Mouse (Mus musculus) c-Kit-positive CD71-negative TER-119-negative erythroid progenitor cells, embryonic 14.5 days (primary cell): ENCODE results near the gene H2al1a.
"Not testable (repeated sequence)": the region's sequence is repeated elsewhere in the genome, so short reads cannot be mapped to it uniquely, and the experiment has no call there.

Experiments used
- DNase-seq: peaks from one replicate; pipeline ENCODE4 v3.0.0-alpha.2; 2013; ENCODE audit warnings: low read depth

The H2al1a gene

DNA sequence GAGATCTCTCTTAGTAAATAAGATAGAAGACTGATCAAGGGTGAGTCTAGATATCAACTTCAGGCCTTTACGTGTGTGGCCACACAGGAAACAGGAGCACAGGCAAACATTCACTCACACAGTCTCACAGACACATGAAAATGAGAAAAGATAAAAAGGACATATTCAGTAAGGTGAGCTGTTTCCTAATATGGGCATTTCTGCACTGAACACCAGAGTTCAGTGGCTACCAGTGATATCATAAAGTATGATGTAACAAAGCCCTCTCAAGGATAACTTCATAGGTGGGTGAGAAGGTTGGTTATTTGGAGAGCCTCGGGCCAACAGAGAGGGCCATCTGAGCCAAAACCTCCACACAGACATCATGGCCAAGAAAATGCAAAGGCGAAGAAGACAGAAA lies at the start of gene H2al1a:
Gene H2al1a (plus strand): TSS at position 301 of the 400 bp plus-strand sequence.
- not testable (repeated sequence) for DNase-seq

DNA sequence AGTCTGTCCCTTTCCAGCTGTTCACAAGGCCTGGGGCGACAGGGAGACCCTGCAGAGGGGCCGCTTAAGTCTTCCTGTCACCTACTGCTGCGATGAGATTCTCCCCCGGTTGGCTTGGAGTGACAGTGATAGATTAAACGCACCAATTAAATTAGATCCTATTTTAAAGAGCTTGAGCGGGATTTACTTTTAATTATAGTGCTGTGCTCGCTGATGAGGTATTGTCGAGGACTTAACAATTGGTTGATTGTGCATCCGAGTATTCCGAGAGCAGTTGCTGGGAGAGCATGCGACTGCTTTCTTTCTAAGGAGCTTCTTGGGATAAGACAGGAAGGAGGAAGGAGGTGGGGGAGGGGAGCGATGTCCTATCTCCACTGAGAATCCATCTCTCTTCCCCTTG lies 48.9 kb upstream of the H2al1a start:
- no peak for DNase-seq

DNA sequence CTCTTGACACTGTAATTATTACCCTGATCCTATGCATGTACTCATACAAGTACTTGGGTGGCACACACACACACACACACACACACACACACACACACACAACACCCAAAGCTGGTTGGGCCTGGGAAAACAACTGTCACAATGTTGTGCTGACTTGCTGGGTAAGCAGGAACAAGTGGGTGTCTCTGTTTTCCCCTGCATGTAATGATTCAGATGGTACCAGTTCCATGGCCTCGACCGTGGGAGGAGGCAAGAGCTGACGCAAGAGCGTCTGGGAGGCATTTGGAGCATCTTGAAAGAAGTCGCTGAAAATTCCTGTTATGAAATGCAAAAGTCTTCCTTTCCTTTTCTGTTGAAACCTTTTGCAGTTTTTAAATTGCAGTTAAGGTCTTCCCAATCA lies 45.0 kb upstream of the H2al1a start:
- DNase-seq, result no peak

DNA sequence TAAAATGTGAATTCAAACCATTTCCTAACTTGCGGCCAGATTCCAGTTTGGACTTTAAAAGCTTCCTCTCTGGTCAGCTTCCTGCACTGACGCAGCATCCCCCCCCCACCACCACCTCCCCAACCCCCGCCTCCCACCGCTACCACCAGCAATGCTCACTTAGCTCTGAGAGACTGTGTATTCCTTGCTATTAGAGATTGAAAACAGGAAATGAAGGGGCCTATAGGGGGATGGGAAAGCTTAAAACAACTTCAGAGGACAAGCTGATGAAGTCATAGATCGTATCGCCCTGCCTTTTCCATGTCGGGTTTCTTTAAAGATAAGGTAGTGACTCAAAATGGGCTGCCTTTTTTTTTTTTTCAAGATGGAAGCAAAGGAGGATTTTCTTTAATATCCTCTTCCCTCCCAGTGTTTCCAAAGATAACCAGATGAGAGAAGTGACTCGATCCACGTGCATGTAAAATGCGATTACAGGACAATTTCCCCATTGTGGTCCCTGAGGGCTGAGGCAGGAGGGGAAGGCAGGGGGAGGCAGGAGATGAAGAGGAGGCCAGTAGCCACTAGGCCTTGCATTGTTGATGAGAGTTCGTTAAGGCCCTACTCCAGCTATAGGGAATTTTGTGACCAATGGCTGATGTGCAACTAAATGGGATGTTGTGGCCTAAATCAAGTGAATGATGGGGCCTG lies 44.4 kb upstream of the H2al1a start:
- DNase-seq, result no peak

DNA sequence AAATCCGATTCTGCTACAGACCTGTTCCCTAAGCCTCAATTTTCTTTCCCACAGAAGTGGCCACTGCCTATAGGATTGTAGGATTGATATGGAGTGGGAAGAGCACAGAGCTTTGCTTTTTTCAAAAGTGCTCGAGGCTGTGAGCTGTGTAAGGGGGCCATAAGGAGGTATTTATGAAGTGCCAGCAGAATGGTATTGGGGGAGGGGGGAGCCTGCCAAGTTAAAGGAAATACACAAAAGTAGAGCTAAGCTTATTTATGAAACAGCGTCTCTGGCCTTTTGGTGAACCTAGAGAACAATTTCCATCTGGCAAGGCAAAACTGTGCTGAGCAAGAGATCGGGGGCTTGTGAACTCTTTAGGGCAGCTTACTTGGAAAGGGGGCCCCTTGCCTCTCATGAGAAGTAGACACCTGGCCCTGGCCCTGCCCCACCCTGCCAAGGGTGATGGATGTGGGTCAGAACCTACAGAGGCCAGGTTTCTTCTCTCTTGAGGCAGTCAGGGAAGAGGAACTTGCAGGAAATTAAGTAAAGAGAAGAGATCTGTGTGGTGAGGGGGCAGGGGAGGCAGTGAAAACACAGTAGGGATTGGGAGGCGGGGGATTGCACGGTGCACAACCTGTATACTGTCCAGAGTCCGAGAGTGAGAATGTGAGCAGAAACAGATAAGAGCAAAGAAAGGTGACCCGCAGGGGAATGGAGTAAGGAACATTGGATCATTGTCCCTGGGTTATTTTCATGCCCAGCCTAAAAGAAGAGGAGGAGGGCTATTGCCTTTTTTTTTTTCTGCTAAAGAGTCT lies 43.3 kb upstream of the H2al1a start:
- DNase-seq, result no peak

DNA sequence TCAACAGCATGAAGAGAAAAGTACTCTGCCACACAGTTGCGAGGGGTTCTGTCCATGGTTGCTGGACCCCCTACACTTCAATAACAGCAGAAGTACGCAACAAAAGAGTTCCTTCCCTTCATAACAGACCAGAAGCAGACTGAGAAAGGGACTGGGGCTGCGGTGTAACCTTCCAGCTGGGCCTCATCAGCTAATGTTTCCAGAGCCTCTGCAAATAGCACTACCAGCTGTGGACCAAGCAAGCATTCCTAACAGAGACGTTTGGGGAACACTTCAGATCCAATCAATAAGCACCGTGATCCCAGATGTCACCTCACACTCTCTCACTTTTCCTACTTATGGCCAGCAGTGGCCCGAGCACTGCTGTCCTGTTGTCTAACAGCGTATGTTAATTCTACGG lies 34.1 kb upstream of the H2al1a start:
- DNase-seq, result no peak

DNA sequence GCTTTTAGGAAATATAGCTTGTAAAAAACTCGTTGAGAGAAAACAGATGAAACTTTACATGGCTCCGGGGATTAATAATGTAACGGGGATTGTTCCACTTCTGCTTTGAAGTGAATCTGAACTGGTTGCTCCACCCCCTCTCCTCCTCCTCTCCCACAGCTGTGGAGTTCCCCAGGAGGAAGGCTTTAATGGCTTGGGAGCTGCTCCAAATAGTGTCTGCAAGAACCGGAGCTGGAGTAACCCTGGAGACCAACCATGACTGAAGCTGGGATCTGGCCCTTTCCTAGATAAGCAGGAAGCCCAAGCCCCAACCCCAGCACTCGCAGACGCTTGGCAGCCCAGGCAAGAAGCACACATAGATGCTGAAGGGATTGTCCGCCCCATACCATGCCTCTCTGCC lies 31.3 kb upstream of the H2al1a start:
- no peak for DNase-seq

DNA sequence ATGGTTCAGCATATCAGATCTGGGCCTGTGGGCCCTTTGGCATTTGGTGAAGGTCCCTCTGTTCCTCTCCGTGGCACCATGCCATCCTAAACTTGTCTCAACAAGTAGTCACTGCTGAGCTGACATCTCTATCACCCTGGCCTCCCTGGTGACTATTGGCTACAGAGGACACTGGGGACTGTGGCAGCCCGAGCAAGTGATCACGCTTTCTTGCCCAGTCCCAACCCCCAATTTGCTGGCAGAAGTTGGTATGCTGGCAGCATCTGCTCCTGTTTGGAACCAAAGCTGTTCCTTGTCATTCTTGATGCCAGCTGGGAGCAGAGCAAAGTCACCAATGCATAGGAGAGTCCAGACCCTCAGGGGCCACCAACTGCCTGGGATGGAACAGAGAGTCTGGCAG lies 30.0 kb upstream of the H2al1a start:
- DNase-seq, result no peak

DNA sequence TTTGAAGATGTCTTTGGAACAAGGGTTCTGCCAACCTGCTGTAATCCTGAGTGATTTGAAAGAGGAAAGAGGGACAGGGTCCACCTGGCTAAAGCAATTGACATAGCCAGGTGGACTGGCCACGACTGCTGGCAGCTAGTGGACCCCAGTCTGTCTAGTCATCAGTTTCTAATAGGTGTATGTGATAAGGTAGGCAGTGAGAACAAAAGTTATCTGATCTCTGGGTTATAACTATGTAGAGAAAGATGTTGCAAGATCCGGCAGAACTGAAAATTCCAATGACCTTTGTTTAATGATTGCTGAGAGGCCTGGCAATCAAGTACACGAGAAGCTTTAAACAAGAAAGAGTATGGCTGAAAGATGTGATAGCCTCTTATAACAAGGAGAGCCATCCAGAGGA lies 25.9 kb upstream of the H2al1a start:
- DNase-seq, result no peak

DNA sequence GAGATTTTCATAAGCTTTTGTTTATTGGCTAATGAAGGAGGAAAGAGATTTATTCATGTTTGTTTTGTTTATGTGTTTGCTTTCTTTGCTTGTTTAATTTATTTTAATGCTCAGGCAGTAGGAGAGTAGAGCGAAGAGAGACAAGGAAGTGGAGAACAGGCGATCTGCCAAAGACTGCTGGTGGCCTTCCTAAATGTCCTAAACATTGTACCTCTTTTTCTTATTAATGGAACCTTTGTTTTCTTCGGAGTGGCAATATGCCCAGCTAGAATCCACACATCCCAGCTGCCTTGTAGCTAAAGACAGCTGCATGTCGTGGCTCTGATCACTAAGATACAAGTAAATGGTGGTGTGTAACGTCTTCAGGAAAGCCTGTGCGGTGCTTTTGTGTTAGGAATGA lies 22.0 kb upstream of the H2al1a start:
- no peak for DNase-seq

DNA sequence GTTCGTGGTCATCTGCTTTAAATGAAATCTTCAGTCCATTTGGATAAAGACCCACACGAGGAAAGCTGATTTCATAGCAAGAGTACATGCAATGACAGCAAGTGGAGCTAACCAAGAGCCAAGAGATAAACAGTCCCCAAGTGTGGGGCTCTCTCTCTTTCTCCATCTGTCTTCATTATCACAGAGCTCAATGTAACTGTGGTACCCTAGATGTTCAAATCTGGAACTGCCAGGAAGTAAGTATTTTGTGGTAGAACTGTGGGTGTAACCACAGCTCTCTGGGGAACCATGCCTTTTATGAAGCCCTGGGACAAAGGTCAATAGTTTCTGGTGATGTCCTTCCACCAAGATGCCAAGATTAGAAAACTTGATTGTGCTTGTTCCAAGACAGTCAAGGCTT lies 18.3 kb upstream of the H2al1a start:
- DNase-seq, result no peak

DNA sequence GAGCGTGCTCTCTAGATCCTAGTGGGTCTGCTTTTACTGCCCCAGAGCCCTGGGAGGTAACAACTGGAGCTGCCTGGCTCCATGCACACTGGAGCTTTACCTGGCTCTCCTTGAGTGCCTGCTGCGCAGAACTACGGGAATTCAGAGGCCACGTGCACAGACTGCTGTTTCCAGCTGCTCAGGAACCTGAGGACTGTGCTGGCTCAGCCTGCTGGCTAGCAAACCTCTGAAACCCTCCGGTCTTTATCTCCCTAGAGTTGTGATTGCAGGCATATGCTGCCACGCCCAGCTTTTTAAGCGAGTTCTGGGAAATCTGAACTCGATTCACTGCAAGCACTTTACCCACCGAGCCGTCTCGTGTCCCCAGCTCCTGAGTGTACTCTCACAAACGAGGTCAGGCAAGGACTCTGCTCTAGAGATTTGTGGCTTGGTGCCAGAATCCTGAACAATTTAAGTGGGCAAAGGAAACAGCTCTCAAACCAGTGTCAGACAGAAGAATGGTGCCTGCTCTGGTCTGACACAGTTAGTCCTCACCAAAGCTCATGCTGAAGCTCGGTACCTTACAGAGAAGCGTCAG lies 10.7 kb upstream of the H2al1a start:
- no peak for DNase-seq

DNA sequence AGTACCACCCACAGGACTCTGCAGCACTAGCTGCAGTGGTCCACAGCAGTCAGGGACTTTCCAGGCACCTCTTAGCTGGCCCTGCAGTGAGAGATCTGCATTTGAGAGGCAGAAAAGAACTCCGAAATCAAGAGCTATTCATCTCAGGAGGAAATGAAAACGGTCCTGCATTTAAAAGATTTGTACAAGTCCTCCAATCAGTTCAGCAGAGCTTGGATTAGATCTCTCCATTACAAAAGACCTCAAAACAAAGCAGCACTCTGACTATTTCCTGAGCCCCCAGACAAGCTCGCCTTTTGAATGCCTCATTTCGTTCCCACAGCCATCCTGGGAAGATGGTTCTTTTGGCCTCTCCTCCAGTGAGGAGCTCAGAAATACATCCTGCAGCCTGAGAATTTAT lies 9.8 kb upstream of the H2al1a start:
- DNase-seq, result no peak

DNA sequence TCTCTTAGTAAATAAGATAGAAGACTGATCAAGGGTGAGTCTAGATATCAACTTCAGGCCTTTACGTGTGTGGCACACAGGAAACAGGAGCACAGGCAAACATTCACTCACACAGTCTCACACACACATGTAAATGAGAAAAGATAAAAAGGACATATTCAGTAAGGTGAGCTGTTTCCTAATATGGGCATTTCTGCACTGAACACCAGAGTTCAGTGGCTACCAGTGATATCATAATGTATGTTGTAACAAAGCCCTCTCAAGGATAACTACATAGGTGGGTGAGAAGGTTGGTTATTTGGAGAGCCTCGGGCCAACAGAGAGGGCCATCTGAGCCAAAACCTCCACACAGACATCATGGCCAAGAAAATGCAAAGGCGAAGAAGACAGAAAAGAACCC lies 3.1 kb downstream of the H2al1a start, which contains the start of gene H2al1b:
Gene H2al1b (plus strand): TSS at position 301 of the 400 bp plus-strand sequence.
- DNase-seq, result not testable (repeated sequence)

DNA sequence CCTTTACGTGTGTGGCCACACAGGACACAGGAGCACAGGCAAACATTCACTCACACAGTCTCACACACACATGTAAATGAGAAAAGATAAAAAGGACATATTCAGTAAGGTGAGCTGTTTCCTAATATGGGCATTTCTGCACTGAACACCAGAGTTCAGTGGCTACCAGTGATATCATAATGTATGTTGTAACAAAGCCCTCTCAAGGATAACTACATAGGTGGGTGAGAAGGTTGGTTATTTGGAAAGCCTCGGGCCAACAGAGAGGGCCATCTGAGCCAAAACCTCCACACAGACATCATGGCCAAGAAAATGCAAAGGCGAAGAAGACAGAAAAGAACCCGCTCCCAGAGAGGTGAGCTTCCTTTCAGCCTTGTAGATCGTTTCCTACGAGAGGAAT lies 6.3 kb downstream of the H2al1a start, which contains the start of gene H2al1c:
Gene H2al1c (plus strand): TSS at position 301 of the 400 bp plus-strand sequence.
- DNase-seq, result not testable (repeated sequence)

DNA sequence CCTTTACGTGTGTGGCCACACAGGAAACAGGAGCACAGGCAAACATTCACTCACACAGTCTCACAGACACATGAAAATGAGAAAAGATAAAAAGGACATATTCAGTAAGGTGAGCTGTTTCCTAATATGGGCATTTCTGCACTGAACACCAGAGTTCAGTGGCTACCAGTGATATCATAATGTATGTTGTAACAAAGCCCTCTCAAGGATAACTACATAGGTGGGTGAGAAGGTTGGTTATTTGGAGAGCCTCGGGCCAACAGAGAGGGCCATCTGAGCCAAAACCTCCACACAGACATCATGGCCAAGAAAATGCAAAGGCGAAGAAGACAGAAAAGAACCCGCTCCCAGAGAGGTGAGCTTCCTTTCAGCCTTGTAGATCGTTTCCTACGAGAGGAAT lies 9.5 kb downstream of the H2al1a start, which contains the start of gene H2al1d:
Gene H2al1d (plus strand): TSS at position 301 of the 400 bp plus-strand sequence.
- DNase-seq, result not testable (repeated sequence)

DNA sequence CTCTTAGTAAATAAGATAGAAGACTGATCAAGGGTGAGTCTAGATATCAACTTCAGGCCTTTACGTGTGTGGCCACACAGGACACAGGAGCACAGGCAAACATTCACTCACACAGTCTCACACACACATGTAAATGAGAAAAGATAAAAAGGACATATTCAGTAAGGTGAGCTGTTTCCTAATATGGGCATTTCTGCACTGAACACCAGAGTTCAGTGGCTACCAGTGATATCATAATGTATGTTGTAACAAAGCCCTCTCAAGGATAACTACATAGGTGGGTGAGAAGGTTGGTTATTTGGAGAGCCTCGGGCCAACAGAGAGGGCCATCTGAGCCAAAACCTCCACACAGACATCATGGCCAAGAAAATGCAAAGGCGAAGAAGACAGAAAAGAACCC lies 12.6 kb downstream of the H2al1a start, which contains the start of gene H2al1e:
Gene H2al1e (plus strand): TSS at position 301 of the 400 bp plus-strand sequence.
- DNase-seq, result not testable (repeated sequence)

DNA sequence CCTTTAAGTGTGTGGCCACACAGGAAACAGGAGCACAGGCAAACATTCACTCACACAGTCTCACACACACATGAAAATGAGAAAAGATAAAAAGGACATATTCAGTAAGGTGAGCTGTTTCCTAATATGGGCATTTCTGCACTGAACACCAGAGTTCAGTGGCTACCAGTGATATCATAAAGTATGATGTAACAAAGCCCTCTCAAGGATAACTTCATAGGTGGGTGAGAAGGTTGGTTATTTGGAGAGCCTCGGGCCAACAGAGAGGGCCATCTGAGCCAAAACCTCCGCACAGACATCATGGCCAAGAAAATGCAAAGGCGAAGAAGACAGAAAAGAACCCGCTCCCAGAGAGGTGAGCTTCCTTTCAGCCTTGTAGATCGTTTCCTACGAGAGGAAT lies 15.8 kb downstream of the H2al1a start, which contains the start of gene H2al1f:
Gene H2al1f (plus strand): TSS at position 301 of the 400 bp plus-strand sequence.
- not testable (repeated sequence) for DNase-seq

DNA sequence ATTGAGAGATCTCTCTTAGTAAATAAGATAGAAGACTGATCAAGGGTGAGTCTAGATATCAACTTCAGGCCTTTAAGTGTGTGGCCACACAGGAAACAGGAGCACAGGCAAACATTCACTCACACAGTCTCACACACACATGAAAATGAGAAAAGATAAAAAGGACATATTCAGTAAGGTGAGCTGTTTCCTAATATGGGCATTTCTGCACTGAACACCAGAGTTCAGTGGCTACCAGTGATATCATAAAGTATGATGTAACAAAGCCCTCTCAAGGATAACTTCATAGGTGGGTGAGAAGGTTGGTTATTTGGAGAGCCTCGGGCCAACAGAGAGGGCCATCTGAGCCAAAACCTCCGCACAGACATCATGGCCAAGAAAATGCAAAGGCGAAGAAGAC lies 18.9 kb downstream of the H2al1a start, which contains the start of gene H2al1g:
Gene H2al1g (plus strand): TSS at position 301 of the 400 bp plus-strand sequence.
- DNase-seq, result not testable (repeated sequence)

DNA sequence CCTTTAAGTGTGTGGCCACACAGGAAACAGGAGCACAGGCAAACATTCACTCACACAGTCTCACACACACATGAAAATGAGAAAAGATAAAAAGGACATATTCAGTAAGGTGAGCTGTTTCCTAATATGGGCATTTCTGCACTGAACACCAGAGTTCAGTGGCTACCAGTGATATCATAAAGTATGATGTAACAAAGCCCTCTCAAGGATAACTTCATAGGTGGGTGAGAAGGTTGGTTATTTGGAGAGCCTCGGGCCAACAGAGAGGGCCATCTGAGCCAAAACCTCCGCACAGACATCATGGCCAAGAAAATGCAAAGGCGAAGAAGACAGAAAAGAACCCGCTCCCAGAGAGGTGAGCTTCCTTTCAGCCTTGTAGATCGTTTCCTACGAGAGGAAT lies 22.1 kb downstream of the H2al1a start, which contains the start of gene H2al1h:
Gene H2al1h (plus strand): TSS at position 301 of the 400 bp plus-strand sequence.
- not testable (repeated sequence) for DNase-seq

DNA sequence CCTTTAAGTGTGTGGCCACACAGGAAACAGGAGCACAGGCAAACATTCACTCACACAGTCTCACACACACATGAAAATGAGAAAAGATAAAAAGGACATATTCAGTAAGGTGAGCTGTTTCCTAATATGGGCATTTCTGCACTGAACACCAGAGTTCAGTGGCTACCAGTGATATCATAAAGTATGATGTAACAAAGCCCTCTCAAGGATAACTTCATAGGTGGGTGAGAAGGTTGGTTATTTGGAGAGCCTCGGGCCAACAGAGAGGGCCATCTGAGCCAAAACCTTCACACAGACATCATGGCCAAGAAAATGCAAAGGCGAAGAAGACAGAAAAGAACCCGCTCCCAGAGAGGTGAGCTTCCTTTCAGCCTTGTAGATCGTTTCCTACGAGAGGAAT lies 25.3 kb downstream of the H2al1a start, which contains the start of gene H2al1i:
Gene H2al1i (plus strand): TSS at position 301 of the 400 bp plus-strand sequence.
- DNase-seq, result not testable (repeated sequence)

DNA sequence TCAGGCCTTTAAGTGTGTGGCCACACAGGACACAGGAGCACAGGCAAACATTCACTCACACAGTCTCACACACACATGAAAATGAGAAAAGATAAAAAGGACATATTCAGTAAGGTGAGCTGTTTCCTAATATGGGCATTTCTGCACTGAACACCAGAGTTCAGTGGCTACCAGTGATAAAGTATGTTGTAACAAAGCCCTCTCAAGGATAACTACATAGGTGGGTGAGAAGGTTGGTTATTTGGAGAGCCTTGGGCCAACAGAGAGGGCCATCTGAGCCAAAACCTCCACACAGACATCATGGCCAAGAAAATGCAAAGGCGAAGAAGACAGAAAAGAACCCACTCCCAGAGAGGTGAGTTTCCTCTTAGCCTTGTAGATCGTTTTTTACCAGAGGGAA lies 28.5 kb downstream of the H2al1a start, which contains the start of gene H2al1j:
Gene H2al1j (plus strand): TSS at position 301 of the 400 bp plus-strand sequence.
- DNase-seq, result not testable (repeated sequence)
